Mouse (Mus musculus) adrenal gland (tissue): ENCODE measurements around the gene Gcnt2.
"Not testable (repeated sequence)": the region's sequence is repeated elsewhere in the genome, so short reads cannot be mapped to it uniquely, and the experiment has no call there.

Experiments used
- intact Hi-C: fragments of 180-260 bp; cut with DNase I; formaldehyde crosslinking; loops from one replicate; pipeline ENCODE4 v1.15.1; 2025

Gcnt2 gene

DNA sequence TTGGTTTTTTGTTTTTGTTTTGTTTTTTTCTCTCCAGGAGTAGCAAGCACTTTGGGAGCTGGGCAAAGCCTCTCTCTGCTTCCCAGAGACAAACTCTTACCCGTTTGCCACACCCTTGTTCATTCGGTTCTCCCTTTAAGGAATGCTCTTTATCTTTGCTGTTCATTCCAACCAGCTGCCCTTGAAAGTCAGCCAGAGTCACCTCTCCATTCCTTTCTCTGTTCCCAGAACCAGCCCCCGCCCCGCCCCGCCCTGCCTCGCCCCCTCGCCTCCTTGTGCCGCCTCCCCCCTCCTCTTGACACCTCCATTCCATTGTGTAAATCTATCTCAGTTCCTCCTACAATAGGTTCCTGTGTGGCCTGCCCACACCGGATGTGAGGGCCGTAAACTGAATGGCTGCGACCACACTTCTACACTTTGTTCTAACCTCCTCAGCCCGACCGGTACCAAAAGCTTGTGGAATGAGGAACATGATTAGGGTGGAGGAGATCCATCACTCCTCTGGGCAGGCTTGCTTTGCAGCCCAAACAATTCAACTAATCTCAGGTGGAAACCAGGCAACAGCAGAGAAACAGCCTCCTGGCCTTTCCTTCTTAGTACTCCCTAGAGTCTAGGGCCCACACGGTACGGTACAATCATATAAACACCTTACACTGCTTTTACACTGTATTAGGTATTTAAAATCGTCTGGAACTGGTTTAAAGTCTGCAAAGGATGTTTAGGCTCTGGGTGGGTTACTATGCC, 9.5 kb downstream of the Gcnt2 start:
- intact Hi-C loops = no loop called here

DNA sequence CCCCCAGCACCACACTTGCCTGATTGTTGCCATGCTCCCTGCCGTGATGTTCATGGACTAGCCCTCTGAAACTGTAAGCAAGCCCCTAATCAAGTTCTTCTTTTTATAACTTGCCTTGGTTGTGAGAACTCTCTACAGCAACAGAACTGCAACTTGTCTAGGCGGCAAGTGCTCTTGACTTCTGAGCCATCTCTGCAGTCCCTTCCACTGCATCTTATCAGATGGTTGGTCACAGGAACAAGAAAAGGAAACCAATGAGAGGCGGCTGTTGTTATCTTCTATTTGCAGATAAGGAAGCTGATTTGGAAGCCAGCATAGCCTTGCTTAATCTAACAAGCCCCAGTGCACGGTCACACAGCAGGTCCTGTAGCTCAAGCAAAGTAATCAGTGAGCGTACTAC, 14.5 kb downstream of the Gcnt2 start:
- intact Hi-C loops = no loop called here

- intact Hi-C loops = no loop called here
These were observed 15.9 kb downstream of the Gcnt2 start for GRCm38 (mm10) chr13:40875415-40875814.

DNA sequence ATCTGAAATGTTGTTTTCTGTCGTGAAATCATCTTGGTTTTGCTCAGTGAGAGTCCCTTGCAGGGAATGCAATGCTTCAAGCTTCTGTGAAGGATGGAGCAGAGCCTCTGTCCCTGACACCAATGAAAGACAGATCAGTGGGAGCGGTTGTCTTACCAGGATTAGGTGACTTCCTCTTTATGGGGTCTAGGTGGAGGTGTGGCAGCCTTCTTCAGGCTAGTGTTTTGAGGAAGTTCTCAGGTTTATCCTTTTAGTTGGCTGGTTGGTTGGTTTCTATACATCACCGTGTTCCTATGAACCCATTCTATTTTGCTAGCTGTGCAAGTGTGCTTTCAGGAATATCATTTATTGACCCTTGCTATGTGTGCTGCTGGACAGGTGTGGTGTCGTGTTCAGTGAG, 18.0 kb downstream of the Gcnt2 start:
- intact Hi-C loops = no loop called here

- intact Hi-C loops = no loop called here
These were observed 21.0 kb downstream of the Gcnt2 start for GRCm38 (mm10) chr13:40880557-40880956.

DNA sequence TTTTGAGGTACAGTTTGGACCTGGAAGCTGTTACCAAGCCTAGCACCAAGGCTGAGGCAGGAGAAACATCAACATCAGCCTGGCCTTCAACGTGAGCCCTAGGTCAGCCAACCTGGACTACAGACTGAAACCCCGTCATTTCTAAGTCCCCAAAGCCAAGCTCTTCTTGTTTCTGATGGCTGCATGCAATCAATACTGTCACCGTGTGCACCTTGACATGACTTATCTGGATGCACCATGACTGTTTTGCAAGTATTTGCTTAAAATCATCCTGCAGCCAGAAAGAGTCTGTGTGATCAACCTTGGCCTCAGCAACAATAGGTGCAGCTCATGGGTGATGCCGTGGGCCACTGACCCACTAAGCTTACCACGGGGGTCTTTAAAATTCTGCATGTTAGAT, 23.1 kb downstream of the Gcnt2 start:
- intact Hi-C loops = no loop called here

DNA sequence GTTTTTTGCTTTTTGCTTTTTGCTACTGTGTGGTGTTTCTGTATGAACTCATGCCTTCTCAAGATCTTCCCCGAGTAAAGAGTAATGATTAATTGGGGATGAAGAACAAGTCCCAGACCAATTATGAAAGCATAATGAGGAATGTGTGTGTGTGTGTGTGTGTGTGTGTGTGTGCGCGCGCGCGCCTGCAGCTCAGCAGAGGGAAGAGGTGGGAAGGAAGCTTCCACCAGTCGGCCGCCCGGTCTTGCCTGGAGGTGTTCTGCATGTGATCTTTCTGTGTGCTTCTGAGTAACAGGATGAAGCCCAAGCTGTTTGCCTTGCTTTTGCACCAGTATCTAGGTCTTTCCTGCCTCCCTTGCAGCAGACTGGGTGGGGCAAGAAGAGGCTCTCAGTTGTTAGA, 24.3 kb downstream of the Gcnt2 start:
- intact Hi-C loops = no loop called here

- intact Hi-C loops = no loop called here
These were observed 25.3 kb downstream of the Gcnt2 start for GRCm38 (mm10) chr13:40884878-40885277.

DNA sequence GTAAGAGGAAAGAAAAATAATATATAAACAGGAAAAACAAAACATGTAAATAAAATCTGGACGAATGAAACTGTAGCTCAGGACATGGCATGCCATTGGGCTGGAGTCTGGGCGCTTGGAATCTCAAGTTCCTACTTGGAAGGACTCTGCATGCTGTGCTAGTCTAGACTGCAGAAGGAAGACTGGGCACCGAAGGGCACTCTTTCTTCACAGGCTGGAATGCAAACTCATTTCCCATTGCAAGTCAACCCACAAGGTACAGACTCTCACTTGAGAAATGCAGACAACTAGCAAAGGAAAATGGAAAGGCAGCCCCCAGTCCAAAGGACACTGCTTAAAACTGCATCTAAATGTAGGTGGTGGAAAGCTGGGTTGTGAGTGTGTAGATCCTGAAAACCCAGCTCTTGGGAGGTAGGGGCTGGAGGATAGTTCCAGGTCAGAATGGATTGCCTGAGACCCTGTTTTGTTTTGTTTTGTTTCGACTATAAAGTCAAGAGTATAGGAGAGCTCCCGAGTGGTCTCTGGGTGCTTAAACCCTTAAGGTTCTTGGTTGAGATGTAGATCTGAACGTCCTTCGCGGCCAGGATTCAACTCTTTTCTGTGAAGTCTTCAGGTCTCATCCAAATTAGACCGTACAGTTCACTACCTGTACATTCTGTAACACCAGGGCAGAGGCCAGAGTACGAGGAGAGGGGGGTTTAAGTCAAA, 26.5 kb downstream of the Gcnt2 start:
- intact Hi-C loops = no loop called here

DNA sequence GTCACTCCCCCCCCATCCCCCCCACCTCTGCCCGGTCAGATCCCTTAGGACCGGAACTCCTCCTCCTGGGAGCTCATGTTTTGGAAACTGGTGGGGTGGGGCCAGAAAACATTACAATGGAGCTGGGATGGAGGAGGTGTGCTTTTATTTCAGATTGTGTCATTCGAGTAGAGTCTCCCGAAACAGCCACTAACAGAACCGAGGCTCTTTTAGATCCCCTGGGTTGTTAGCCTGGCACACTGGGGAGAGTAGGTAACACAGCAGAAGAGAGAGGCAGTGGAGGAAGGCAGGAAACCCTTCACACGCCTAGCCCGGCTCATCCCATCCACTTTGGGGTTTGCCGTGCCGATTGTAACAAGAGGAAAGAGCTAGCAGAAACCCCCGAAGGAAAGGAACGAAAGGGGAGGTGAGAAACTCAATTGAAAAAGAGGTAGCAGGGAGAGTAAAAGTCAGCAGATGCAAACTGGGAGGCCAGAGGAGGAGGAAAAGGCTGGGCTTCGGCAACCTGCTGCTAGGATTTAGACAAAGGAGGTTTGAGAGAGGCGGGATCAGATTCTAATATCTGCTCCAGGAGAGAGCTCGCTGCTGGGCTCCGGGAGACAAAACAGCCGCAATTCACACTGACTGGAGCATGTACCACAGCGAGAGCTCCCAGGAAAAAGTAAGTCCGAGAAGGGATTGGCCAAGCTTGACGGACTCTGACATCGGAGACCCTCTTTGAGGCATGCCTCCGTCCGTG, 27.3 kb downstream of the Gcnt2 start:
- intact Hi-C loops = no loop called here

GRCm38 (mm10) chr13:40890595-40890994, 31.0 kb downstream of the Gcnt2 start:
- intact Hi-C loops = no loop called here

DNA sequence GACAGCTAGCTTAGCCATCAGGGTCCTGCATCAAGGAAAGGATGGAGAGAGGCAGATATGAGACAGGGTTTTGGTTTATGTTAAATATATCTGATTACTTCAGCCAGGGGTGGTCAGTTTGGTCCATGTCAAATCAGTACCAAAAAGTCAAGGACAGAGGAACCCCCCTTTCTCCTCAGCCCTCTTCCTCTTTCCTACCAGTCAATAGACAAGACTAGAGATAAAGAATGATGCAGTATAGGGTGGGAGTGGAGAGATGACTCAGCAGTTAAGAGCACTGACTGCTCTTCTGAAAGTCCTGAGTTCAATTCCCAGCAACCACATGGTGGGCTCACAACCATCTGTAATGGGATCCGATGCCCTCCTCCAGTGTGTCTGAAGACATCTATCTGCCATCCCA, 31.8 kb downstream of the Gcnt2 start:
- intact Hi-C loops = not testable (repeated sequence)

- intact Hi-C loops = no loop called here
These were observed 32.5 kb downstream of the Gcnt2 start for GRCm38 (mm10) chr13:40892043-40892442.

- intact Hi-C loops = no loop called here
These were observed 33.0 kb downstream of the Gcnt2 start for GRCm38 (mm10) chr13:40892547-40892946.

DNA sequence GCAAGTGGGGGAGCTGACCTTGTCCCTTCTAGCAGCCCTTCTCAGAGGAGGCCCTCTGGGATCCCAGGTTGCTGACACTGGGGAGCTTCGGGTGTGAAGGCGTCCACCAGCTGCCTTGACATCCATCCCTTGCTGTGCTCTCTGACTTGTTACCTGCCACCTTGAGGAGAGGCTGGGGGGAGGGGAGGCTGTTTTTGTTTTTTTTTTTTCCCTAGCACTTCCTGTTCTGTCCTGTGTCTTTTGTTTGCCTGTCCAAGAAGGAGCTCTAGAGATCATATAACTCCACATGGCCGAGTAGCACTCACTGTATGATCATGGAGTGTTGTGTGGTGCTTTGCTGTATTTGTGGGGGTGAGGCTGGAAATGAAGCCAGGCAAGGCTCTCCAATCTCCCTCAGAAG, 34.0 kb downstream of the Gcnt2 start:
- intact Hi-C loops = no loop called here

DNA sequence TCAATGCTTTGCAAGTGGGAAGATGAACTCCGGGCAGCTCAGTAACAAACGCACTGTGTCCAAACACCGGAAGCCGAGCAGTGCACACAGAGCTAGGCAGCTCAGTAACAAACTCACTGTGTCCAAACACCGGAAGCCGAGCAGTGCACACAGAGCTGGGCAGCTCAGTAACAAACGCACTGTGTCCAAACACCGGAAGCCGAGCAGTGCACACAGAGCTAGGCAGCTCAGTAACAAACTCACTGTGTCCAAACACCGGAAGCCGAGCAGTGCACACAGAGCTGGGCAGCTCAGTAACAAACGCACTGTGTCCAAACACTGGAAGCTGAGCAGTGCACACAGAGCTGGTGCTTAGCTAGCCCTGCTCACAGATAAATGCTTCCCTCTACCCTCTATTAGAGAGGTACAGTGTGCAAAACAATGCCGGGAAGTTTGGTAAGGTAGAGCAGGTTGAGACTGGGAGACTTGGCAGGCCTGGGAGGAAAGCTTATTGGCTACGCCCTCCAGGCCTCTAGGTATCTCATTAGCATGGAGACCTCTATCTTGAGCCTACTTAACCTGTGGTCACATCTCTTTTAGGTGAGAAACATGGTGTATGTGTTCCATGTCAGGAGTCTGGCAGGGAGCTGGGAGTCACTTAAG, 38.6 kb downstream of the Gcnt2 start:
- intact Hi-C loops = not testable (repeated sequence)

GRCm38 (mm10) chr13:40898698-40899097, 39.1 kb downstream of the Gcnt2 start:
- intact Hi-C loops = no loop called here

DNA sequence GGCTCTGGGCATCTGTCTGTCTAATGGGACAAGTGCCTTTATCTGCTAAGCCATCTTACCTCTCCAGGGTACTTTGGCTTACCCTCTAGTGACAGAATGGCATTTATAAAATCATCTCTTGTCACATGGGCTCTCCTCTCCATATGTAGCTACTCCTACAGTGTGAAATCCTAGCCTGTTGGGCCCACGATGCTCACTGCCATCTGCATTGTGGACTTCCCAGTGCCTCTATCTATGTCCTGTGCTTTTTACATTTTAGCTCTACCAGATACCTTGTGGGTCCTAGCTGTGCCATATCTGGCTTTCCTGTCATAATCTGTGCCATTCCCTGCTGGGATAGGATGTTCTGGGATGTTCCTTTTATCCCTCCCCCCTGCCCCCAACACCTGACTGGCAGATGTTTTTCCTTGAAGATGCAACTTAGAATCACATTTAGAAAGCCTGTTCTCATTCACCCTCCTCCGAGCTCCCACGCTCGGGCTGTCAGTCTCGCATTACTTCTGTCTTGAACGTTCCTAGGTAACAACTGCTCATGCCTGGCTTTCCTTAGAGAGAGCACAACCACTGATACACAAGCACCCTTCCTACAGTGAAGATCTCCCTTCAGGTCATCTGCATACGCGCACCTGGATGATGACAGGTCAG, 39.9 kb downstream of the Gcnt2 start:
- intact Hi-C loops = no loop called here

GRCm38 (mm10) chr13:40899994-40900970, 40.7 kb downstream of the Gcnt2 start:
- intact Hi-C loops = no loop called here

DNA sequence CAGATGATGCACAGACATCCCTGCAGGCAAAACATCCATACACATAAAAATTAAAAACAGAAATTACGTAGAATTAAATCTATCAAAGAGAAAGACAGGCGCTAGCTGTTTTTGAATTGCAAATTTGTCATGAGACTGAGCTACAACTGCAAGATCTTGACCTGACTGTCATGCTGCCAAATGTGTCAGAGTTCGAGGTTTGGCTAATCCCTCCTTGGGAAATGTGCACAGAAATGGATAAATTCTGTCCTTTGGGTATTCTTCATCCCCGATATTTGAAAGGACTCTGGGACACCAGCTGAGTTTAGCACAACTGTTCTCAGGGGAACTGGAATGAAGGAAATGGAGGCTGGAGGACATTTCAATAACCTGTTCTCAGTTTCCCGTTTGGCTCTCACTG, 41.7 kb downstream of the Gcnt2 start:
- intact Hi-C loops = no loop called here
